Mouse (Mus musculus) intestine, embryonic 14.5 days (tissue): Measurements from ENCODE around the gene Mafk. TPM values are rescaled to one million over a fixed set of nuclear protein-coding genes. Genes with fewer than 3 reads are reported as not detected.

Experiments
- ATAC-seq: fragments of 200-750 bp; cut with Nextera tagmentation; replicated peaks from 2 replicates; pipeline ENCODE4 v1.8.0; 2017; ENCODE audit warnings: low read depth, moderate number of reproducible peaks, moderate TSS enrichment, moderate library complexity; ENCODE audit not compliant: low FRiP score, low TSS enrichment
- DNase-seq: peaks from one replicate; pipeline ENCODE4 v3.0.0-alpha.2; 2018; ENCODE audit warnings: low spot score
- H3K27ac ChIP-seq: fragments of 300-500 bp; sonication (generic); 2 replicates; pipeline ENCODE4 v1.5.1; 2014; ENCODE audit warnings: low read depth, mild to moderate bottlenecking, control low read depth
- H3K27me3 ChIP-seq: fragments of 300-500 bp; sonication (generic); replicated peaks from 2 replicates; pipeline ENCODE4 v1.6.1; 2014; ENCODE audit warnings: low read length, control low read depth; ENCODE audit not compliant: control insufficient read depth, insufficient read depth
- H3K36me3 ChIP-seq: fragments of 300-500 bp; sonication (generic); 2 replicates; pipeline ENCODE4 v1.6.1; 2014; ENCODE audit warnings: low read length, control low read depth; ENCODE audit not compliant: control insufficient read depth, insufficient read depth
- H3K4me1 ChIP-seq: fragments of 300-500 bp; sonication (generic); replicated peaks from 2 replicates; pipeline ENCODE4 v1.6.1; 2014; ENCODE audit warnings: low read length, control low read depth, mixed read lengths; ENCODE audit not compliant: control insufficient read depth, insufficient read depth
- H3K4me2 ChIP-seq: fragments of 300-500 bp; sonication (generic); 2 replicates; pipeline ENCODE4 v1.6.1; 2014; ENCODE audit warnings: low read length
- H3K4me3 ChIP-seq: fragments of 300-500 bp; sonication (generic); 2 replicates; pipeline ENCODE4 v1.5.1; 2014; ENCODE audit warnings: low read depth, low read length, control low read depth, mixed read lengths
- H3K9ac ChIP-seq: fragments of 300-500 bp; sonication (generic); 2 replicates; pipeline ENCODE4 v1.6.1; 2014; ENCODE audit warnings: mild to moderate bottlenecking, low read length
- H3K9me3 ChIP-seq: fragments of 300-500 bp; sonication (generic); 2 replicates; pipeline ENCODE4 v1.6.1; 2016; ENCODE audit warnings: low read length, control low read depth; ENCODE audit not compliant: control insufficient read depth
- WGBS: fragments of 180-500 bp; shearing (Covaris S2); extraction: QIAGEN DNeasy Blood & Tissue Kit; methylation state at CpG from one replicate; pipeline ENCODE4 v1.1.7; 2014; 5-methylcytosine and 5-hydroxymethylcytosine counted together
- polyA plus RNA-seq: library from polyadenylated mRNA; unstranded; fragments of >200 nt; fragmentation: Nextera tagmentation; extraction: Ambion mirVana; gene quantifications from 2 replicates; pipeline ENCODE4 v1.2.1, GENCODE M21; 2014

The Mafk gene
- polyA plus RNA-seq, 1 experiment from 2014 or later: 11.2 TPM

DNA sequence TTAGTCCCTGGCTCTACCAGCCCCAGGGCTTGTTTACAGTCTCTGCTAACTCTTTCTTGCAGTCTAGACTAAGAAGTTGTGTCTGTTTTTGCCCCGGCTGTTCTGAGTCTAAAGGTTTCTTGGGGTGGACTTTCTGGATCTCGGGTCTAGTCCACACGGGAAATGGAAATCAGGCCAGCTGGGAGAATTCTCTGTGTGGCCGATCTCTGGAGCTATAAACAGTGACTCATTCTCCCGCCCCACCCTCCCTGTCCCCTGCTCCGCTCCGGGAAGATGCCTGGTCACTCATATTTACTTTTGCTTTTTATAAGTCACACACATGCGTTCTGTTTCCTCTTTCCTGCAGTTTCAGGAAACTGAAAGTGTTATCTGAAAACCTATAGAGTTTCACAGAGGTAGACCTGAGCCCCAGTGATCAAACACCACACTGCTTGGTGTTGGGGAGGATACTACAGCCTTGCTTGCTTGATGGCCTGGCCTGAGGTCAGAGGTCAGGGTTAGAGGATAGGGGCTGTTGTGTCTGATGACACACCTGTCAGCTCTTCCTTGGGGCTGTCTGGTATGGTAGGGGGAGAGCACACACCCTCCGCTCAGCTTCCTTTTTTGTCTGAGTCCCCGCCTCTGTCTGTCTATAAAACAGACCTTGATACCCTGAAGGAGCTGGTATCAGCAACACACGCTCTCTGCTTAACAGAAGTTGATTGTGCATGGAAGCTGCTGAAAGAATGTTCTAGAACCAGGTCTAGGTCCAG lies 2.2 kb downstream of the Mafk start:
- 24% methylated on average over 11 of the region's 11 CpGs for WGBS

DNA sequence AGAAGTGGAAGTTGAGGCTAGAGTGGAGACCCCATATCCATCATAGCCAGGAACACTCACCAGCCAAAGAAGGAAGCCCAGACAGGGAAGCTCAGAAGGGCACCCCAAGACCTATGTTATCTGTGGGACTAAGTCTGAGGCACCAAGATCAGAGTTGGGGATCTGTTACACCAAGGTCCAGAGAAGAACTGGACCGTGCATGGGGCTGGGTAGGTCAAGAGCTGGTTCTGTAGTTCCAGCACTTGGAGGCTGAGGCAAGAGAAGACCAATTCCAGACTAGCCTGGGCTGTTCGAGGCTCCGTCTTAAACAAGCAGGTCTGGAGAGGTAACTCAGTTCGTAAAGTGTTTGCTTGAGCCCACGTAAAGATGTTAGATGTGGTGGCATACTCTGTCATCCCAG lies 2.8 kb downstream of the Mafk start:
- ATAC-seq (no peak), DNase-seq (no peak)
- Histone ChIP-seq H3K4me1 (peaks cover 61% of the 10 kb centered on the region), H3K27me3 (no peaks in the 10 kb centered on the region), H3K4me2 (peak overlapping the region; percentile 93; the same call in 1 of the 2 replicates), H3K27ac (peak overlapping the region; percentile 66), H3K36me3 (no peaks in the 10 kb centered on the region), H3K9me3 (no peaks in the 10 kb centered on the region), H3K4me3 (no peak overlapping the region), H3K9ac (no peak overlapping the region)
- WGBS: 87% methylated on average over 5 of the region's 5 CpGs

More for the DNA sequence above, 2.2 kb downstream of the Mafk start:
- Histone ChIP-seq H3K27ac (peak overlapping the region; percentile 66), H3K9me3 (no peaks in the 10 kb centered on the region), H3K36me3 (no peaks in the 10 kb centered on the region), H3K9ac (no peak overlapping the region; the same call in 1 of the 2 replicates), H3K27me3 (no peaks in the 10 kb centered on the region), H3K4me3 (peak overlapping the region; percentile 68), H3K4me1 (peaks cover 60% of the 10 kb centered on the region), H3K4me2 (peak overlapping the region; percentile 93)
- ATAC-seq (no peak), DNase-seq (no peak)

DNA sequence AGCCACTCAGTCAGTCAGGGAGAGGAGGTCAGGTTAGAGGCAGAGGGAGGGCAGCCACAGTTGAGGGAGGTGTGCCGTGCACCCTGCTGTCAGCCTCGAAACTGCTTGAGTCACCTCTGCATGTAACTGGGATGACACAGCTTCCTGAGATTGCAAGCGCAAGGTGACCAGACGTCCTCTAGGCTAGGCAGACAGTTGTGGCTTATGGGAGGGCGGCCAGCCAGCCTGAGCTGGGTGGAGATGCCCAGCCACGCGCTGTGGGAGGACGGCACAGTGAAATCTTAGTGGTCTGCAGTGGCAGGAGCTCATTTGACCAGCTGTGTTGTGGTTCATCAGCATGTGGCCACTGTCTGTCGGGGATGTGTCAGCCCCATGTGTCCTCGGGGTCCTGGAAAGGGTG lies 3.6 kb downstream of the Mafk start:
- H3K4me2 ChIP-seq: no peak overlapping the region
- no peaks in the 10 kb centered on the region for H3K9me3 ChIP-seq
- H3K27ac ChIP-seq: no peak overlapping the region
- no peak overlapping the region for H3K4me3 ChIP-seq
- no peak overlapping the region for H3K9ac ChIP-seq
- ATAC-seq (no peak), DNase-seq (no peak)
- 69% methylated on average over 10 of the region's 10 CpGs for whole genome bisulfite sequencing
- peaks cover 4% of the 10 kb centered on the region for H3K36me3 ChIP-seq
- H3K27me3 ChIP-seq: no peaks in the 10 kb centered on the region
- H3K4me1 ChIP-seq: peaks cover 61% of the 10 kb centered on the region

DNA sequence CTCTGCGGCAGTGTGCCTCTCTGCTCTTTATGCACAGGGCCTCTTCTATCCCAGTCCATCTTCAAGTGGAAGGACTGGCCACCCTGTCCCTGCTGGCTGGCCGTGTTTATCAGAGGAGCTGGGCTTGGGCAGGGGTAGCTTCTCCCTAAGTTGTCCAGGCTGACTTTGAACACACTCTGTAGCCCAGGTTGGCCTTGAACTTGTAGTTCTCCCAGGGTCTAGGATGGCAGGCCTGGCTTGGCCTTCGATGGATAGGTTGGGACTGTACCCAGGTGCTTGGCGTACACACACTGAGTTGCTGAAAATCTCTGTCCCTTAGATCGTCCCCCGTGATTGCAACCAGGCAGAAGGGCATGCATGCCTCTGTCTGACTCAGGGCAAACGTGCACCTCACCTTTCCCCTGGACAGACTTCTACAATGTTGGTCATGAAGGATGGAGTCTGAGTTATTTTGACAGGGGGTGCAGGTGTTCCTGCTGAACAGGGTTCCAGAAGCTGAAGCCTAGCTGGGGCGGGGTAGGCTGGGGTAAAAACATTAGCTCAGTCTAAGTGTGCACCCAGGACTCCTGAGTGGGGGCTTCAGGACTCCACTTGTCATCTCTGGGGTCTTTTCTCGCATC lies 4.8 kb downstream of the Mafk start:
- peaks cover 12% of the 10 kb centered on the region for H3K36me3 ChIP-seq
- WGBS: 75% methylated on average over 9 of the region's 9 CpGs
- peak overlapping the region; percentile 84; the same call in 1 of the 2 replicates for H3K27ac ChIP-seq
- H3K4me2 ChIP-seq: peak overlapping the region; percentile 42
- H3K9me3 ChIP-seq: no peaks in the 10 kb centered on the region
- no peak for DNase-seq
- no peak overlapping the region for H3K4me3 ChIP-seq
- H3K27me3 ChIP-seq: no peaks in the 10 kb centered on the region
- H3K4me1 ChIP-seq: peaks cover 56% of the 10 kb centered on the region
- peak overlapping the region; percentile 30; the same call in 1 of the 2 replicates for H3K9ac ChIP-seq
- no peak for ATAC-seq

DNA sequence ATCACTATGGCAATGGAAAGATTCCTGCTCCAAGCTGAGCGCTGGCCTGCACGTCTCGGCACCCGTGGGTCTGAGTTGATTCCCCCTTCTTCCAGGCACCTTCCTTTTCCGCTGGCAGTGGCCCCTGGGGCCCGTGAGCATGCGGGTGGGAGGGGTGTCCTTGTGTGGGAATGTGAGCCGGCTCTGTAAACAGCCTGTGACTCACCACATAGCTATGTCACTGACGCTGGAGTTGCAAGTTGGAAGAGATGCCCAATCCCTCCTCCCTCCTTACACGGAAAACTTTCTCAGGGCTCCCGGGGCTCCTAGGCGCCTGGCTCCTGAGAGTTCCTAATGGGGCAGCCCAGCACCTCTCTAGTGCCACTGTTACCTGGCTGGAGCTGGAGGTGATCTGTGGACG lies 5.6 kb downstream of the Mafk start:
- ATAC-seq (peak; percentile 56), DNase-seq (peak; percentile 79)
- Histone ChIP-seq H3K4me3 (0 out of 2 replicates have a peak overlapping the region, but pooled peaks have one; percentile 3), H3K4me1 (peaks cover 56% of the 10 kb centered on the region), H3K4me2 (peak overlapping the region; percentile 42), H3K36me3 (peaks cover 16% of the 10 kb centered on the region), H3K9ac (peak overlapping the region; percentile 30), H3K9me3 (no peaks in the 10 kb centered on the region), H3K27me3 (no peaks in the 10 kb centered on the region), H3K27ac (peak overlapping the region; percentile 84)
- 4% methylated on average over 13 of the region's 13 CpGs for WGBS

DNA sequence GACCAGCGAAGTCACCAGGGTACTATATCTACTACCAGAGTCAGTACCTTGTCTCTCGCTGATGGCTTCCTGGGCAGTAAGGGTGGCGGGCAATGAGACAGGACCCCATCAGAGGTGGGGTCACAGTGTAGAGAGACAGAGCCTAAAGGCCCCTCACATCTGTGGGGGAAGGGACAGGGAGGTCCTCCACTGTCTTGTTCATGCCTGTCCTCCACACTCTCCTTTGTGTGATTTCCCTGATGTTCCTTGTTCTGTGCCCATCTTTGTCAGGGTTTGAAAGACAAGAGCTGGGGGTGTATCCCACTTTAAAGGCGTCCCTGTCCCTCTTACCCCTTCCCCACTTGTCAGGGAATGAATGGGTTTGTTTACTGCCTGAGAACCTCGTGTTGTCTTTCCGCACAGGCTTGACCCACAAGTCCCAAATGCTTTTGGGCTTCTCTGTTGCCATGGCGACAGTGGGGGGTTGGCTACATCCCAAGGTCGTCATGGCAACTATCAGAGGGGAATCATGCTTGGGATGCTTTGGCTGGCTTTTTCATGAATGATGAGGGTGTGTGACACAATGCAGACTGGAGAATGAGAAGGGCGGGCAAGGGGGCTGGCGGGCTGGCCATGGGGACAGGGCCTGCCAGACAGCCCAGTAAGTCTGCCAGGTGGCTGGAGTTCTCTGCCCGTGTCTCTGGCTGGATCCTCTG lies 6.3 kb downstream of the Mafk start:
- Histone ChIP-seq H3K36me3 (peaks cover 18% of the 10 kb centered on the region), H3K9ac (0 out of 2 replicates have a peak overlapping the region, but pooled peaks have one; percentile 30), H3K27me3 (no peaks in the 10 kb centered on the region), H3K9me3 (no peaks in the 10 kb centered on the region), H3K27ac (peak overlapping the region; percentile 84), H3K4me2 (peak overlapping the region; percentile 42), H3K4me3 (no peak overlapping the region), H3K4me1 (peaks cover 50% of the 10 kb centered on the region)
- peak; percentile 4 for ATAC-seq
- 24% methylated on average over 11 of the region's 11 CpGs for WGBS
- peak; percentile 81 for DNase-seq

DNA sequence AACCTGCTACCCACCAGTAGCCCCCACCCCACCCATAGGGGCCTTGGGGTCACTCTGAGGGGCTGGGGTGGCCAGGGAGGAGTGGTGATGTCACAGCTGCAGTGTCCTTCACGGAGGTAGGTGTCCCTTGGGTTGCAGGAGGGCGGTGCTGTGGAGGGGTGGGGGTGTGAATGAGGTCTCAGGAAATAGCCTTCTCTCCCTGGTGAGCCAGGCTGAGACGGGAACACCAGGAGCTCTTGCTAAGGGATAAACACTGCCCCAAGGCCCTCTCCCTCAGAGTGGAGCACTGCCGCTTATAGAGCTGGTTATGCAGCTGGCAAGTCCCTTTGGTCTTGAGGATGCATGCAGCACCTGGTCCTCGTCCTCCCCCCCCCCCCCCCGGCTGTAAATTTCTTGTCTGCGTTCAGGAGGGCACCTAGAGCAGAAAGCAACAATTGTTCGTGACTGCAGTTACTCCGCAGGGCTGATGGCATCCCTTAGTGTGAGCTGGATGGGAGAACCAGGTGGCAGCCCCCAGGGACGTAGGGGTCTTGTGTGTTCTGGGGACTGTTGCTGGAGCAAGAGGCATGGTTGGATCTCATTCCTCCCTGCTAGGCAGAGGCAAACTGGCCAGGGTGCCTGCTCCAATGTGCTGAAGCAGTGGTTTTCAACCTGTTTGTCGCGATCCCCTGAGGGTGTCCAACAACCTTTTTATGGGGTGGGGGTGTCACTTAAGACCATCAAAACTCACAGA lies 7.0 kb downstream of the Mafk start:
- H3K4me2 ChIP-seq: peak overlapping the region; percentile 26; the same call in 1 of the 2 replicates
- DNase-seq (no peak), ATAC-seq (no peak)
- no peaks in the 10 kb centered on the region for H3K27me3 ChIP-seq
- H3K9me3 ChIP-seq: no peaks in the 10 kb centered on the region
- H3K4me1 ChIP-seq: peaks cover 43% of the 10 kb centered on the region
- peak overlapping the region; percentile 1; the same call in 1 of the 2 replicates for H3K9ac ChIP-seq
- no peak overlapping the region for H3K4me3 ChIP-seq
- H3K27ac ChIP-seq: peak overlapping the region; percentile 34; the same call in 1 of the 2 replicates
- 42% methylated on average over 12 of the region's 12 CpGs for WGBS
- peaks cover 18% of the 10 kb centered on the region for H3K36me3 ChIP-seq

DNA sequence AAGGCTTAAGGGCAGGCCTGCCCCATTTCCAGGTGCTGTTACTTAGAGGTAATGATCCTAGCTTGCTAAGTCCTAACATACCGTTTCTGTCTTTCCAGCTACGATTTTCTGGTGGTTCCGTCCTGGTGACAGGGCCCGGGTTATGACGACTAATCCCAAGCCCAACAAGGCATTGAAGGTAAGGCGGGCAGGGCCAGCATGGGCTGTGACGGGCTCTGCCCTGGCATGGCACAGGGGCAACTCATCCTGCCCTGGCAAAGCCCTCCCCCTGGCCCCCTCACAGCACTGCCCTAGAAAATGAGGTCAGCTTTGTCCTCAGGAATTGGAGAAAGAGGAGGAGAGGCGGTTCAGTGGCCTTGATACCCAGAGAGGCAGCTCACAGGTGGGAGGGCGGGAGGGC lies 7.7 kb downstream of the Mafk start:
- H3K9me3 ChIP-seq: no peaks in the 10 kb centered on the region
- DNase-seq: no peak
- H3K4me3 ChIP-seq: no peak overlapping the region
- H3K9ac ChIP-seq: no peak overlapping the region
- H3K27ac ChIP-seq: no peak overlapping the region
- H3K4me2 ChIP-seq: no peak overlapping the region
- ATAC-seq: no peak
- peaks cover 44% of the 10 kb centered on the region for H3K4me1 ChIP-seq
- no peaks in the 10 kb centered on the region for H3K27me3 ChIP-seq
- H3K36me3 ChIP-seq: peaks cover 18% of the 10 kb centered on the region
- 92% methylated on average over 8 of the region's 9 CpGs for WGBS
